Mouse (Mus musculus) right cerebral cortex, postnatal 4 days (tissue): ENCODE data around the gene Ampd2.

Experiments
- DNase-seq: peaks from one replicate; pipeline ENCODE4 v3.0.0-alpha.2; 2022

Ampd2 gene

GRCm38 (mm10) chr3:108094976-108095760 is 8.7 kb upstream of the Ampd2 start:
- no peak for DNase-seq

- no peak for DNase-seq
Measured at GRCm38 (mm10) chr3:108094146-108094545, 7.7 kb upstream of the Ampd2 start.

GRCm38 (mm10) chr3:108093306-108093705 is 6.9 kb upstream of the Ampd2 start:
- DNase-seq, result no peak

DNA sequence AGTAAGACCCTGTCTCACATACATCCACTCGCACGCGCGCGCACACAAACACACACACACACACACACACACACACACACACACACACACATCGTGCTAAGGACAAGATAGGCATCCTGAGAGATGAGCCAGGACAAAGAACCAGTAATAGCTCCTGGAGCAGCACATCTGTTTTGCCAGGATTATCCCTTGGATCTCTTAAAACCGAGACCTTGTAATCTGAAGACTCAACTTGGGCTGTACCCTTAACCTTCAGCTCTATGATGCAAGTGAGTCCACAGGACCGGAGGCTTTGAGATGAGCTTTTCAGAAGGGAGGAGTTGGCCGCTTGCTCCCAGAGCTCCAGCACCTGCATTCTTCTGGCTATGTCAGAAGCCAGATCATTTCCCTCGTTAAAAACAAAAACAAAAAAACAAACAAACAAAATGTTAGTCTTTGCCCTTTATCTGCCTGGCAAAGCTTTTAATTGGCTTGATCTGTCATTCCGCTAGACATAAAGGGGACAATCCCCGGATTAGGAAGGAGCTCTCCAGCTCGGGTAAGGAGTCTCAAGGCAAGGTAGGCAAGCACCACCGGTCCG is 6.2 kb upstream of the Ampd2 start, which contains the start of gene Gnat2:
Gnat2 (plus strand) TSS at position 254 of the 580 bp plus-strand sequence.
- no peak for DNase-seq

- no peak for DNase-seq
Measured at GRCm38 (mm10) chr3:108092030-108092429, 5.6 kb upstream of the Ampd2 start.

- no peak for DNase-seq
Measured at GRCm38 (mm10) chr3:108090561-108090960, 4.1 kb upstream of the Ampd2 start.

GRCm38 (mm10) chr3:108089916-108090315 is 3.5 kb upstream of the Ampd2 start:
- DNase-seq, result no peak

DNA sequence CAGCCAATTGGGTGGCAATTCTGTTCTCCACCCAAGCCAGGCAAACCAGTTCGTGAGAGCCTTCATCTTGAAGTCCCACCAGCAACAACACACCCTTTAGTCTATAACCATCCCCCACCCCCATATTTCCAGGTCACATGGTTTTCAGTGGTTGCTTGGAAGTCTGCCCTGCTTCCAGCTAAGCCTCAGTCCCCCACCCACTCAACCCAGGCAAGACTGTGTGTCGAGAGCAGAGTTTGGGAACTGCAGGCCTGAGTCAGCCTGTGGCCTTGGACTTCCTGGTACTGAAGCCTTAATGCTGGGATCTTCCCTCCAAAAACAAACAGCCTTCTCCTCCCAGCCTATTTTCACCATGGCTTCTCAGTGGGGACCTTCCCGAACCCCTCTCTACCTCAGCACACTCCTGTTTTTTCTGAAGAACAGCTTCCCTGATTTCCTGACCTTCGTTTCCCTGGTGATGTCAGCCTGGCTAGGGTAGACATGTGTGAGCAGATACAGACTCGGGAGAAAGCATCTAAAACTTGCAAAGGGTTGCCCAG is 2.5 kb upstream of the Ampd2 start:
- no peak for DNase-seq

DNA sequence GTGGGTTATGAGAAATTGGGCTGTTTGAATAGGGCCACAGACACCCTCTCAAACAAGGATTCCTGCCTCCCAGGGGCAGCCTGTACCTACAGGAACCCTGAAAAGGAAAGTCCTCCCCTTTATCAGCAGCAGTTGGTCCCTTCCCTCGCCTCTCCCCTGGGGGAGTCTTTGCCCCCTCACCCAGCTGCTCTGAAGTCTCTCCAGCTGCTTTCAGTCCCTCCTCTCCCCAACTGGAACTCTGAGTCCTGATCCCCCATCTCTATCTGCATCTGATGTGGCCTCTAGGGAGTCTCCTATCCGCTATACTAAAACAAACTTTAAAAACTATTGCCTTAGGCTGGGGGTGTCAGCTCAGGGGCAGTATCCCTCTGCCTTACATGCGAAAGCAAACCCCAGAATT is 878 bp upstream of the Ampd2 start:
- no peak for DNase-seq

DNA sequence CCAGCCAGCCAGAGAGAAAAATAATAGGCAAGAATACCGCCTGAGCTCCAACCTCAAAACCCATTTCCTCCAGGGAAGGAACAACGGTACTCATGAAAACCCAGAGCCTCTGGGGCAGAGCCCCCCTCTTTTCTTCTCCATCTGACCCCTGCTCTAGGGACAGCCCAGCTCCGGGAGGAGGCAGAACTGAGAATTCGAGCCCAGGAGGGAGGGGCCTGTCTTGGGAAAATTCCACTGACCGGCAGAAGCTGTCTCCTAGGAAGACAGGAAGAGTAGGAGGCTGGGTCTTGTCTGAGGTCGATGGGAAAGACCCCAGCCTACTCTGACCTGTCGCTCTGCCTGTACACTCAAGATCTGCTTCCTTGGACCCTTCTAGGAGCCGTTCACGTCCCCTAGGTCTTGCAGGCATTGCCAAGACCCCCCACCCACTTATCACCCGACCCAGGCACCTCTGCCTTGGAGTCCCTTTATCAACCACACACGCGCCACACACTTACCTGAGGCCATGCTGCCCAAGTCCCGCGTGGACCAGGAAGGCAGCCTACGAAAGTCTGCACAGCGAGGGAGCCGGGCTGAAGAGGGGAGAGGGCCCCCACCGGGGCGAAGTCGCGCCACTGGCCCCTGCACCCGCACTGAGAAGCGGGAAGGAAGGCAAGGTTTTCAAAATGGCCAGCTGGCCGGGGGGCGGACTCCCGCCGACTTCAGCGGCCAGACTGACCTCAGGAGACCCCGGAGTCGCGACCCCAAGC is 556 bp downstream of the Ampd2 start:
- peak; percentile 33 for DNase-seq

DNA sequence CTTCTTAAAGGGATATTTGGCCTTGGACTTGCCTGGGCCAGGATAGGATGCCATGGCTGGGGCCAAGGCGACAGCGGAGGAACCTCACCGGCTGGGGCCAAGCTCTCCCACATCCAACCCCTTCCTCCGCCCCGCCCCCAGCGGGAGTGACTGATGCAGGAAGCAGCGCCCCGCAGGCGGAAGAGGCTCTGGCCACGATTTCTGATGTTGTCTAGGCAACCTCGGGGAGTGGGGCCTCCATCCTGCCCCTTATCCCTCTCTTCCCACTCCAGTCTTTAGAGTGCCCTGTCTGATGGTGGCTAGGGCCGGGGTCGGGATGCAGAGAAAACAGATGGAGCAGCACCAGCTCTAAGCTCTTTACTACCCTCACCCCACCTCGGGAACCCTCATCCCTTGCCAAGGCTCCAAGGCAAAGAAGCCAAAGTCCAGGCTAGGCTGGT is 1.1 kb downstream of the Ampd2 start:
- DNase-seq, result peak; percentile 93

GRCm38 (mm10) chr3:108084767-108085270 is 1.6 kb downstream of the Ampd2 start:
- DNase-seq, result no peak

GRCm38 (mm10) chr3:108083904-108084407 is 2.5 kb downstream of the Ampd2 start:
- peak; percentile 42 for DNase-seq

DNA sequence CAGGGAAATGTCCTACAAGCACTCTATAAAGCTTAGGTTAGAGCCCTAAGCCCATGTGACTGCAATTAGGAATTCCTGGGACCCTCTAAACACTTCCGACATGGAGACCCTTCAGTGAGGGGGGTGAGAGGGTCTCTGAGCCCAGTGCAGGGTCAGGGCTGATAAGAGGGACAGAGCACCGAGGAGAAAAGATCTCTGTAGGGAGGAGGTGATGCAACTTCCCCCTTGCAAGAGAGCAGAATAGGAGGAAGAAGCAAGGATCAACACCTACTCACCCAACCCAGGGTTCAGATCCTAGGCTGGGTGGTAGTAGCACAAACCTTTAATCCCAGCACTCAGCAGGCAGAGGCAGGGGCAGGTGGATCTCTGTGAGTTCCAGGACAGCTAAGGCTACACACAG is 3.3 kb downstream of the Ampd2 start:
- no peak for DNase-seq

DNA sequence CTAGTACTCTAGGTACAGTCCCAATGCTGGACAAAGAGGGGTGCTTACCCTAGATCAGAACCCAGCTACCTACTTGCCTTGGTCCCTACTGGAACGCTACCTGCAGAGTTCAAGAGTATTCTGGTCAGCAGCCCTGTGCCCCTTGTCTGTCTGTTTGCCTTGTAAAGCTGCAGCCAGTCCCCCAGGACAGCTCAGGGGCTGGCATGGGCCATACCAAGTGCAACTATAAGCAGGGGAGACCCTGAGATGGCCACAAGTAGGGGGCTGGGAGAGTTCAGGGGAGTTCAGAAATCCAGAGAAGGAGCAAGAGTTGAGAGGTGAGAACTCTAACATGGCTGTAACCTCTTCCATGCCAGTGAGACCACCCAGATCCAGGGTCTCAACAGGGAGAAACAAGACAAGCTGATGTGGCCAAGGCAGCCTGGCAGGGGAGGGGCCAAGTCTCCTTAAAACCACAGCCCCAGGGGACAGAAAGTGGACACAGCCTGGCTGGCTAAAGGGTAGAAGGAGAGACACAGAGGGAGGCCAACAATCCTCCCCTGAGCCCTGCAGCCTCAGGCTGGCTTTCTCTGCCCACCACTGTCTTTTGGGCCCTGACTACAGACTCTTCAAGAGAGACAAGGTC is 4.1 kb downstream of the Ampd2 start:
- no peak for DNase-seq

- DNase-seq, result no peak
Measured at GRCm38 (mm10) chr3:108081681-108082080, 4.8 kb downstream of the Ampd2 start.

DNA sequence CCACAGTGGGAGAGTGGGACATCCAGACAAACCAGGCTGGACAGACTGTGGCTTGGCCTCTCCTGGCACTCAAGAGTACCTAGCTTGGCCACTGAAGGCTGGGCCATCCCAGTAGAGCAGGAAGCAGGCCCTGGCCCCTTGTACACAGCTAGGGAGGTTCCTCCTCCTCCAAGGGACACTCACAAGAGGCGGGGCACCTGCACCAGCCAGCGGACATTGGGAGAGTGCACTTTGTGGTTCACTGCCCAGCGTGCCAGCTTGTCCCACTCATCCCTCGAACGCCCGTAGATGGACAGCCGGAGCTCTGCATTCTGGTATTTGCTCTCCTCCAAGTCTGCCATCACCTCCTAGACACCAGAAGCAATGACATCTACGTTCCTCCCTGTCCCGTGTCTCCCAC is 9.6 kb downstream of the Ampd2 start:
- DNase-seq, result no peak

GRCm38 (mm10) chr3:108072983-108073569 is 13.4 kb downstream of the Ampd2 start:
- no peak for DNase-seq

GRCm38 (mm10) chr3:108070295-108071293 is 15.9 kb downstream of the Ampd2 start:
- DNase-seq, result peak; percentile 56

- DNase-seq, result no peak
Measured at GRCm38 (mm10) chr3:108069231-108069870, 17.1 kb downstream of the Ampd2 start.
